Mouse (Mus musculus) G1E (cell line): ENCODE results near the gene Cntn4. TPM values are rescaled to one million over a fixed set of nuclear protein-coding genes. Genes with fewer than 3 reads are reported as not detected.

Source experiments
- ATAC-seq: 2 replicates; pipeline ENCODE4 v1.8.0; 2016; ENCODE audit warnings: mild to moderate bottlenecking; ENCODE audit not compliant: insufficient number of reproducible peaks, poor library complexity, low FRiP score, severe bottlenecking; ENCODE audit errors: extremely low read depth
- DNase-seq: peaks from one replicate; pipeline ENCODE4 v3.0.0; 2012; ENCODE audit warnings: low spot score
- H3K27me3 ChIP-seq: 2 replicates; pipeline ENCODE4 v1.6.1; 2012; ENCODE audit warnings: mild to moderate bottlenecking, low read length, inconsistent platforms; ENCODE audit not compliant: insufficient read depth
- H3K36me3 ChIP-seq: replicated peaks from 2 replicates; pipeline ENCODE3; 2012; ENCODE audit warnings: mild to moderate bottlenecking, inconsistent platforms
- H3K4me1 ChIP-seq: 2 replicates; pipeline ENCODE4 v1.6.1; 2012; ENCODE audit warnings: low read depth, low read length, inconsistent platforms, mixed read lengths; ENCODE audit not compliant: insufficient read depth
- H3K4me3 ChIP-seq: 2 replicates; pipeline ENCODE4 v1.5.1; 2012; ENCODE audit warnings: low read depth, mild to moderate bottlenecking, inconsistent platforms, low read length, moderate library complexity, mixed read lengths
- H3K9me3 ChIP-seq: replicated peaks from 2 replicates; pipeline ENCODE4 v1.6.1; 2012; ENCODE audit warnings: inconsistent platforms
- CTCF ChIP-seq: IDR thresholded peaks from 2 replicates; pipeline ENCODE4 v1.5.1; 2012; ENCODE audit warnings: low read depth, low read length, inconsistent platforms, mixed read lengths
- GATA1 ChIP-seq: IDR thresholded peaks from 2 replicates; pipeline ENCODE4 v1.6.1; 2012; ENCODE audit warnings: borderline replicate concordance, low read length, inconsistent platforms, mixed read lengths
- GATA2 ChIP-seq: IDR thresholded peaks from 2 replicates; pipeline ENCODE4 v1.6.1; 2012; ENCODE audit warnings: low read depth, low read length, inconsistent platforms, borderline replicate concordance
- POLR2AphosphoS5 ChIP-seq: IDR thresholded peaks from 2 replicates; pipeline ENCODE4 v1.6.1; 2012; ENCODE audit warnings: low read depth, low read length, inconsistent platforms; ENCODE audit not compliant: insufficient replicate concordance
- TAL1 ChIP-seq: conservative IDR thresholded peaks from 2 replicates; pipeline ENCODE4 v1.6.1; 2012; ENCODE audit warnings: low read depth, low read length, inconsistent platforms, mixed read lengths
- polyA plus RNA-seq: library from polyadenylated mRNA; stranded (reverse); fragments of >175 nt; gene quantifications from 2 replicates; pipeline ENCODE4 v1.2.3, GENCODE M21; 2012
- total RNA-seq, 2 experiments: library from RNA; stranded (forward) in 1 of 2; stranded (reverse) in 1 of 2; fragments of 200-1000 nt in 1 of 2; fragments of >200 nt in 1 of 2; fragmentation: Nextera tagmentation in 1 of 2; gene quantifications; 2 replicates each; pipeline ENCODE4 v1.2.3; 2014 to 2017

The Cntn4 gene
- total and polyA plus RNA-seq, 3 experiments, result 0.38 TPM; not detected in 2

DNA sequence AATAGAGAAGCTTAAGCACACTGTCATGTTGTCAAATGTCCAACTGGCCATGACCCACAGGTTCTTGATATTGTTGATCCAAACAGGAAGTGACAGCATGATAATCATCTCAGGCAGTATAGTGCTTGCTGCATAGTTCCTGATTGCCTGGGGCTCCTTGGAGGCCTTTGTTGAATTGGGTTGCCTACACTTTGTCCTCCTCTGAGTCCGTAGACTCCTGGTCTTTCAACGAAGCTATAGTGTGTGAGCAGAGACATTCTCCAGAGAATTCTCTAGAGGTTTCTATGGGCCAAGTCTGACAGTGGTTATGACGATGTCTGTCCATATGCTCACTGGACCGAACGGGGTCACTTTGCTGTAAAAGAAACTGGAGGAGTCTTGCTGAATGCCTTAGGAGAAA lies 5.8 kb downstream of the Cntn4 start:
- H3K4me1 ChIP-seq, result no peaks in the 10 kb centered on the region
- H3K27me3 ChIP-seq, result no peaks in the 10 kb centered on the region
- H3K9me3 ChIP-seq, result peaks cover 6% of the 10 kb centered on the region; the same call in 1 of the 2 replicates
- ATAC-seq (no peak), DNase-seq (no peak)
- no peaks in the 10 kb centered on the region for H3K36me3 ChIP-seq
- TF ChIP-seq POLR2AphosphoS5 (no peak), GATA1 (no peak), CTCF (no peak), TAL1 (no peak), GATA2 (no peak)
- no peak overlapping the region for H3K4me3 ChIP-seq

DNA sequence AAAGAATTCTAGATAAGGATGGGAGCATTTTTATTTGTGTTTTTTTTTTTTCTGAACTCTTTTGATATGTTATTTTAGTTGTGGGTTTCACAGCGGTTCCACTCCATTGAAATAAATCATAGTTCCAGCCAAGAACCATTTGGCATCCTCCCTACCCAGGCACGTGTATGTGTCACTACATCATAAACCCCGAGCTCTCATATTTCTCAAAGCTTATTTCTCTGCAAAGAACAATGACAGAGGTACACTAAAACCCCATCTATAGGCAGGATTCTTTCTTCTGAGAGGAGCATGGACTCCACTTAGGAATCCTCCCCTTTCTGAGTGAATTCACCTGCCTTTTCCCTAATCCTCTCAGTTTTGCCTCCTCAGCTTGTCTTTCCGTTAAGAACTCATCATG lies 6.7 kb downstream of the Cntn4 start:
- Histone ChIP-seq H3K27me3 (no peaks in the 10 kb centered on the region), H3K36me3 (no peaks in the 10 kb centered on the region), H3K4me3 (no peak overlapping the region), H3K4me1 (no peaks in the 10 kb centered on the region), H3K9me3 (no peaks in the 10 kb centered on the region)
- ATAC-seq (no peak), DNase-seq (no peak)
- TF ChIP-seq GATA2 (no peak), CTCF (no peak), GATA1 (no peak), TAL1 (no peak), POLR2AphosphoS5 (no peak)

DNA sequence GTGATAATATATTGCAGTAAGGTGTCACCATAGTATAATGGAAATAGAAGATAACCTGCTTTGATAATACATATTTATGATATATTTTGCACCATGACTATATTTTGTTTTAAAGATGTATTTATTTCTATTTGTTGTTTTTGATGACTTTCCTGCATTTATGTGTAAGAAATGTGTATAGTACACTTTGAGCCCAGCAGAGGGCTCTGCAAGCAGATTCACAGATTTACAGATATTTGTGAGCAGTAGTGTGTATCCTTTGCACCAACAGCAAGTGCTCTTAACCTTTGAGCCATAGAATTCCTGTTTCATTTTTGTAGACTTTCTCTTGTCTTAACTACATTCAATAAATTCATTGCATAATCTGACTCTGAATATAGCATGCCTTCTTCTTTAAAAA lies 10.7 kb downstream of the Cntn4 start:
- Histone ChIP-seq H3K4me1 (no peaks in the 10 kb centered on the region), H3K9me3 (no peaks in the 10 kb centered on the region), H3K4me3 (no peak overlapping the region), H3K36me3 (no peaks in the 10 kb centered on the region), H3K27me3 (no peaks in the 10 kb centered on the region)
- ATAC-seq (no peak), DNase-seq (no peak)
- no peak for TF ChIP-seq CTCF
- TF ChIP-seq GATA2, result no peak
- TF ChIP-seq GATA1, result no peak
- TF ChIP-seq POLR2AphosphoS5, result no peak
- no peak for TF ChIP-seq TAL1

DNA sequence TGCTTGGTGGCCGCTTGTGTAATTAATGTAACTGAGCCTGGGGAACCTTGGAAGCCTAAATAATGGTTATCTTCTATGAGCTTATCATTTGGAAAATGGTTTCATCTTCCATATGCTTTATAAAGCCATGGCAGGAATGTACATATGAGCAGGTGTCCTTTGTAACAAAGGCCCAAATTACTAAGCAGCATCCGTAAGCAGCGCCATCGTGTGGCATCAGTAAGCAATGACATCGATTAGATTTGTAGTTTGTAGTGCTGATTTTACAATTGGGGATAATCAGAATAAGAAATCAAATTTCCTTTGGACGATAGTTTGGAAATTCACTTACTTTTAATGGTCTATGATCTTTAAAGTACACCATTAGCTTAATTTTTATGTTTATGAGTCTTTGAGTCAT lies 64.6 kb downstream of the Cntn4 start:
- H3K9me3 ChIP-seq, result peaks cover 3% of the 10 kb centered on the region
- no peak overlapping the region for H3K4me3 ChIP-seq
- no peaks in the 10 kb centered on the region for H3K27me3 ChIP-seq
- no peak for TF ChIP-seq GATA1
- no peak for TF ChIP-seq TAL1
- no peak for TF ChIP-seq CTCF
- H3K36me3 ChIP-seq, result no peaks in the 10 kb centered on the region
- no peaks in the 10 kb centered on the region for H3K4me1 ChIP-seq
- no peak for ATAC-seq
- no peak for DNase-seq

DNA sequence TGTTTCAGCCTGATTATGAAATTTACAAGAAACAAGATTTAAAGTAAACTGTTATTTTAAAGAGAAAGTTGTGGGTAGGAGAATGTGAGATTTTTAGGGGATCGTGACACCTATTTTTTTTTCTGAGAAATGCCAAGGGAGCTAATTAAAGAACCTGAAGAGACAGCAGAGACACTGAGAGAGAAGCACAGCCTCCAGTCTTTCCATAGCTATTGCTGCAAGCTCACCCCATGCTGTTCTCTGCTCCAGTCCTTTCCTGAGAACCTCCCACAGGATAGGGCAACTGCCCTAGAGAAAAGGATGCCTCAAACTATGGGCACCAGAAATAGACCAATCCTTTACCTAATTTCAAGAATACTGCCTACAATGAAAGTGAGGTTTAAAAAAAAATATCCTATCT lies 103.2 kb downstream of the Cntn4 start:
- no peak for DNase-seq
- no peaks in the 10 kb centered on the region; the same call in 1 of the 2 replicates for H3K9me3 ChIP-seq
- ATAC-seq, result no peak
- no peaks in the 10 kb centered on the region for H3K36me3 ChIP-seq
- no peak overlapping the region for H3K4me3 ChIP-seq
- TF ChIP-seq CTCF (no peak), POLR2AphosphoS5 (no peak), GATA1 (no peak), TAL1 (no peak), GATA2 (no peak)
- H3K4me1 ChIP-seq, result no peaks in the 10 kb centered on the region
- H3K27me3 ChIP-seq, result no peaks in the 10 kb centered on the region

DNA sequence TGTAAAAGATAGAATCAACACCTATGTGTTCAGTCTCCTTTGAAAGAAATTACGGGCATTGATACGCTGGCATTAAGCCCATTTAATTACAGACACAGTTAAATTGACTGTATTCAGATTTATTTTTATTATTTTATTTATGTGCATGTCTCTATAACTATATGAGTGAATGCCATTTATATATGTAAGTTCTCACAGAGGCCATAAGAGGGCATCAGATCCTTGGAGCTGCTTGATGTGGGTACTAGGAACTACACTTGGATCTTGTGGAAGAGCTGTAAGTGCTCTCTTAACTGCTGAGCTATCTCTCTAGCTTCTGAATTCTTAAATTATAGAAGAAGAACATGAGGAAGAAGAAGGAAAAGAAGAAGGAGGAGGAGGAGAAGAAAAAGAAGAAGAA lies 111.0 kb downstream of the Cntn4 start:
- H3K4me3 ChIP-seq, result no peak overlapping the region
- no peaks in the 10 kb centered on the region for H3K27me3 ChIP-seq
- no peaks in the 10 kb centered on the region for H3K4me1 ChIP-seq
- H3K36me3 ChIP-seq, result no peaks in the 10 kb centered on the region
- DNase-seq, result no peak
- no peak for ATAC-seq
- H3K9me3 ChIP-seq, result no peaks in the 10 kb centered on the region
- TF ChIP-seq GATA1 (no peak), GATA2 (no peak), TAL1 (no peak), POLR2AphosphoS5 (no peak), CTCF (no peak)

DNA sequence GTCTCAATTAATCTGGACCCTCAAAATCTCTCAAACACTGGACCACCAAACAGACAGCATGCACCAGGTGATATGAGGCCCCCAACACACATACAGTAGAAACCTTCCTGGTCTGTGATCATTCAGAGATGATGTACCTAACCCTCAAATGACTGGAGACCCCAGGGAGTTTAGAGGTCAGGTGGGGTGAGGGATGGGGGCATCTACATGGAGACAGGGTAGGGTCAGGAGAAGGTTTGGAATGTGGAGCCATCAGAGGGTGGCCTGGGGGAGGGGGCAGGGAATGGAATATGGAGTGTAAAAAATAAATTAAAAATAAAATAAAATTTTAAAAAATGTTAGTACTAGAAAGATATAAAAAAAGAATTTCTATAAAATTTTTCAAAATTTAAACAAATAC lies 157.6 kb downstream of the Cntn4 start:
- DNase-seq (no peak), ATAC-seq (no peak)
- TF ChIP-seq CTCF, result no peak
- no peaks in the 10 kb centered on the region for H3K36me3 ChIP-seq
- H3K9me3 ChIP-seq, result 0 out of 2 replicates have a peak, but pooled peaks cover 2% of the 10 kb centered on the region
- H3K4me1 ChIP-seq, result no peaks in the 10 kb centered on the region
- no peak overlapping the region for H3K4me3 ChIP-seq
- no peaks in the 10 kb centered on the region for H3K27me3 ChIP-seq
